Mouse (Mus musculus) hindbrain, embryonic 15.5 days (tissue): ENCODE results near the gene Scamp3. TPM values are rescaled to one million over a fixed set of nuclear protein-coding genes. Genes with fewer than 3 reads are reported as not detected.
"Not testable (repeated sequence)": the region's sequence is repeated elsewhere in the genome, so short reads cannot be mapped to it uniquely, and the experiment has no call there.

Source experiments
- ATAC-seq: fragments of 200-750 bp; cut with Nextera tagmentation; 2 replicates; pipeline ENCODE4 v1.8.0; 2017; ENCODE audit warnings: low read depth, moderate number of reproducible peaks, moderate TSS enrichment; ENCODE audit not compliant: low FRiP score
- H3K27ac ChIP-seq: fragments of 300-500 bp; sonication (generic); replicated peaks from 2 replicates; pipeline ENCODE4 v1.5.1; 2015; ENCODE audit warnings: mild to moderate bottlenecking, inconsistent platforms
- H3K27me3 ChIP-seq: fragments of 300-500 bp; sonication (generic); 2 replicates; pipeline ENCODE4 v1.6.1; 2015; ENCODE audit warnings: control low read depth, inconsistent platforms
- H3K36me3 ChIP-seq: fragments of 300-500 bp; sonication (generic); 2 replicates; pipeline ENCODE4 v1.6.1; 2015; ENCODE audit warnings: control low read depth, inconsistent platforms
- H3K4me1 ChIP-seq: fragments of 300-500 bp; sonication (generic); replicated peaks from 2 replicates; pipeline ENCODE4 v1.6.1; 2015; ENCODE audit warnings: control low read depth, inconsistent platforms
- H3K4me2 ChIP-seq: fragments of 300-500 bp; sonication (generic); 2 replicates; pipeline ENCODE4 v1.6.1; 2015; ENCODE audit warnings: moderate library complexity, mild to moderate bottlenecking, inconsistent platforms
- H3K4me3 ChIP-seq: fragments of 300-500 bp; sonication (generic); 2 replicates; pipeline ENCODE4 v1.5.1; 2015; ENCODE audit warnings: mild to moderate bottlenecking, inconsistent platforms
- H3K9ac ChIP-seq: fragments of 300-500 bp; sonication (generic); 2 replicates; pipeline ENCODE4 v1.6.1; 2015; ENCODE audit warnings: inconsistent platforms
- H3K9me3 ChIP-seq: fragments of 300-500 bp; sonication (generic); 2 replicates; pipeline ENCODE4 v1.6.1; 2016; ENCODE audit warnings: control low read depth, inconsistent platforms
- whole genome bisulfite sequencing: fragments of 180-500 bp; shearing (Covaris S2); methylation state at CpG from one replicate; pipeline ENCODE4 v1.1.7; 2015; 5-methylcytosine and 5-hydroxymethylcytosine counted together
- polyA plus RNA-seq: library from polyadenylated mRNA; unstranded; fragments of >200 nt; fragmentation: Nextera tagmentation; extraction: Ambion mirVana; gene quantifications from 2 replicates; pipeline ENCODE4 v1.2.1, GENCODE M21; 2015

Gene Scamp3
- polyA plus RNA-seq, 1 experiment from 2014 or later, result 158 TPM

- ATAC-seq, result no peak
- 95% methylated on average over 7 of the region's 7 CpGs for WGBS
- Histone ChIP-seq H3K27me3 (no peaks in the 10 kb centered on the region), H3K9me3 (no peaks in the 10 kb centered on the region), H3K4me3 (no peak overlapping the region), H3K9ac (no peak overlapping the region), H3K4me1 (peaks cover 5% of the 10 kb centered on the region), H3K4me2 (no peak overlapping the region), H3K36me3 (peaks cover 48% of the 10 kb centered on the region), H3K27ac (no peak overlapping the region)
Observed at GRCm38 (mm10) chr3:89206079-89206478, 28.8 kb downstream of the Scamp3 start.

GRCm38 (mm10) chr3:89206695-89207094 lies 29.4 kb downstream of the Scamp3 start:
- no peak for ATAC-seq
- WGBS, result 84% methylated on average over 2 of the region's 2 CpGs
- H3K36me3 ChIP-seq, result peaks cover 48% of the 10 kb centered on the region

GRCm38 (mm10) chr3:89208075-89208657 lies 30.9 kb downstream of the Scamp3 start:
- no peak overlapping the region for H3K27ac ChIP-seq
- H3K4me1 ChIP-seq, result peaks cover 25% of the 10 kb centered on the region
- 90% methylated on average over 13 of the region's 13 CpGs for WGBS
- no peaks in the 10 kb centered on the region for H3K9me3 ChIP-seq
- no peaks in the 10 kb centered on the region for H3K27me3 ChIP-seq
- H3K4me2 ChIP-seq, result no peak overlapping the region
- H3K4me3 ChIP-seq, result no peak overlapping the region
- ATAC-seq, result no peak
- no peak overlapping the region for H3K9ac ChIP-seq
- peaks cover 48% of the 10 kb centered on the region for H3K36me3 ChIP-seq

More at GRCm38 (mm10) chr3:89206695-89207094, 29.4 kb downstream of the Scamp3 start:
- no peak overlapping the region for H3K9ac ChIP-seq
- no peak overlapping the region for H3K27ac ChIP-seq
- H3K27me3 ChIP-seq, result no peaks in the 10 kb centered on the region
- no peak overlapping the region for H3K4me3 ChIP-seq
- H3K4me1 ChIP-seq, result peaks cover 11% of the 10 kb centered on the region
- H3K9me3 ChIP-seq, result no peaks in the 10 kb centered on the region
- H3K4me2 ChIP-seq, result no peak overlapping the region

DNA sequence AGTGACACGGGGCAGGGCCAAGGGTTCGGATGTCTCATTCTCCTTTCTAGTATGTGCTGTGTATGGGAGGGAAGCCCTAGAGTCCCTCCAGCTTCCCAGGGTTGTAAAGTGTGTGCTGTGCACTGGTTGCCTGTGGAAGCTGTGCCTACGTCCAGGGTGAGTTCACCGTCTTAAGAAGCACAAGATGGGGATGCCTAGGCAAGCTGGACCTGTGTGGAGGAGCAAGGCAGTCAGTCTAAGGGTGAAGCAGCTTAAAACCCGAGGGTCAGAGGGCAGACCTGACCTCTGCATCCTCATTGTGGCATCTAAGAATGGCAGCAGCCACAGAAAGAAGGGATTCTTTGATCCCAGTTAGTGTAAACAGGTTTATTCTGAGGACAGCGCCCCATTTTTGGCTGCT lies 31.5 kb downstream of the Scamp3 start:
- 90% methylated on average over 6 of the region's 6 CpGs for WGBS

DNA sequence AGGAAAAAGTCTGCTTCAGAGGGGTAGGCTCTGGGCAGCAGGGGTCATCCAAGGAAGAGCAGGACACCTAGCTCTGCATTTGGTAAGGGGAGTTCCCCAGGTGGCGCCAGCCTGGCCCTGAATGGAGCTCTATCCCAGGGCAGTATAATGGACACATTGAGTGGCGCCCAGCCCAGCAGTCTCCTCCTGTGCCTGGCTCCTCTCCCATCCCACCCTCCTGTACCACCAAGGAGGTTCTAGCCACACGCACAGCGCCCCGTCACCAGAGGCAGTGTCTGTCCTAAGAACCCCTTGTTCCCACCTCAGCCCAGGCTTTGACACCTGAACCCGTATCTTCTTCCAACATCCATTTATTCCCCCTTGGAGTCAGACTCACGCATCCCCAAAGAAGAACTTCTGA lies 32.5 kb downstream of the Scamp3 start:
- Histone ChIP-seq H3K27ac (no peak overlapping the region), H3K4me1 (peaks cover 28% of the 10 kb centered on the region), H3K9me3 (no peaks in the 10 kb centered on the region), H3K27me3 (no peaks in the 10 kb centered on the region), H3K4me2 (no peak overlapping the region), H3K36me3 (peaks cover 46% of the 10 kb centered on the region), H3K4me3 (no peak overlapping the region), H3K9ac (no peak overlapping the region)
- WGBS, result 94% methylated on average over 7 of the region's 7 CpGs
- no peak for ATAC-seq

More for the DNA sequence above, 31.5 kb downstream of the Scamp3 start:
- Histone ChIP-seq H3K9ac (no peak overlapping the region), H3K36me3 (peaks cover 48% of the 10 kb centered on the region), H3K27ac (no peak overlapping the region), H3K4me1 (peaks cover 23% of the 10 kb centered on the region), H3K27me3 (no peaks in the 10 kb centered on the region), H3K4me2 (no peak overlapping the region), H3K9me3 (no peaks in the 10 kb centered on the region), H3K4me3 (no peak overlapping the region)
- no peak for ATAC-seq

DNA sequence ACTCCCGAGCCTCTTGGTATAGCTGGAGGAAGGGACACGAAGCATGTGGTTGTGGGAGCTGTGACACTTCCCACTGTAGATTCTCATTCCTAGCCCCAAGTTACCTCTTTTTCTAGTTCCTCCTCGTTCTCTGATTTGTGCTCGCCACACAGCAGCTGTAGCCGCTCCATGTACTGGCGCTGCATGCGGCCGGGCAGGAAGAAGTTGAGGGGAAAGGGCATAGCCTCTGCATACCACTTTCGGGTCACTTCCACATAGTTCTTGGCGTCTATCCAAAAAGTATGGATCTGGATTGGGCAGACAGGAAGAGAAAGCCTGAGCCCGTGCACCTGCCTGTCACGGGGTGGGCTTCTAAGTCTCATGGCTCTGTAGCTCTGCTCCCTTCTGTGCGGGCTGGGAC lies 32.9 kb downstream of the Scamp3 start:
- H3K4me2 ChIP-seq, result no peak overlapping the region
- no peak overlapping the region for H3K4me3 ChIP-seq
- peaks cover 32% of the 10 kb centered on the region for H3K4me1 ChIP-seq
- peaks cover 43% of the 10 kb centered on the region for H3K36me3 ChIP-seq
- no peaks in the 10 kb centered on the region for H3K9me3 ChIP-seq
- no peak overlapping the region for H3K27ac ChIP-seq
- WGBS, result 89% methylated on average over 13 of the region's 13 CpGs
- no peaks in the 10 kb centered on the region for H3K27me3 ChIP-seq
- no peak for ATAC-seq
- no peak overlapping the region for H3K9ac ChIP-seq

DNA sequence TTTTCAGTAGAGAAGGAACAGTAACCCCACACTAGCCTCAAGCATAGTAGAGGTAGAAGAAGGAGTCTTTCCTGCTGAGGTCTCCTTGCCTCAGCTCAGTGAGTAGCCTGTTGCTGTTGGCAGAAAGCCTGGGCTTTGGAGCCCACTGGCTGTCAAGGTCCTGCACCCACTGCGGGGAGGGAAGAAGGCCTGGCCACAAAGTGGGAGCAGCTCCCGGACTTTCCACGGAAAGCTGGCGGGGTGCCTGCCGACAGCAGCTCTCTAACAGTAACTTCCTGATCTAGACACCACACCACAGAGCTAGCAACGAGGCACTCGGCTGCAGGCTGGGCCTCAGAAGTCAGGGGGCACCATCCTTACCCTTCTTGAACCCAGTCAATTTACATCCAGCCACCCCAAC lies 33.5 kb downstream of the Scamp3 start:
- Histone ChIP-seq H3K9me3 (no peaks in the 10 kb centered on the region), H3K4me3 (no peak overlapping the region), H3K4me2 (no peak overlapping the region), H3K9ac (no peak overlapping the region), H3K4me1 (peaks cover 38% of the 10 kb centered on the region), H3K36me3 (peaks cover 43% of the 10 kb centered on the region), H3K27ac (no peak overlapping the region), H3K27me3 (no peaks in the 10 kb centered on the region)
- 80% methylated on average over 7 of the region's 7 CpGs for WGBS
- no peak for ATAC-seq

- WGBS, result under 1% methylated on average over 69 of the region's 69 CpGs
- Histone ChIP-seq H3K9ac (peak overlapping the region; percentile 75), H3K27me3 (no peaks in the 10 kb centered on the region), H3K4me1 (peaks cover 47% of the 10 kb centered on the region), H3K36me3 (peaks cover 12% of the 10 kb centered on the region; the same call in 1 of the 2 replicates), H3K4me3 (peak overlapping the region; percentile 61), H3K4me2 (peak overlapping the region; percentile 88), H3K27ac (peak overlapping the region; percentile 95), H3K9me3 (no peaks in the 10 kb centered on the region)
- ATAC-seq, result peak; percentile 90
Observed at GRCm38 (mm10) chr3:89213803-89214530, 36.7 kb downstream of the Scamp3 start.

GRCm38 (mm10) chr3:89214681-89215411 lies 37.6 kb downstream of the Scamp3 start, which contains the start of gene Thbs3:
Gene Thbs3, plus strand, starts transcription at chr3:89215180.
- no peaks in the 10 kb centered on the region for H3K27me3 ChIP-seq
- H3K4me3 ChIP-seq, result peak within 1 kb of the TSS; percentile 61
- 0 out of 2 replicates have a peak, but pooled peaks have one; percentile 12 for ATAC-seq
- H3K27ac ChIP-seq, result peak within 1 kb of the TSS; percentile 95
- peaks cover 47% of the 10 kb centered on the region for H3K4me1 ChIP-seq
- no peaks in the 10 kb centered on the region for H3K9me3 ChIP-seq
- WGBS, result under 1% methylated on average over 19 of the region's 19 CpGs
- H3K36me3 ChIP-seq, result peaks cover 5% of the 10 kb centered on the region; the same call in 1 of the 2 replicates
- peak within 1 kb of the TSS; percentile 88 for H3K4me2 ChIP-seq
- H3K9ac ChIP-seq, result peak within 1 kb of the TSS; percentile 75

DNA sequence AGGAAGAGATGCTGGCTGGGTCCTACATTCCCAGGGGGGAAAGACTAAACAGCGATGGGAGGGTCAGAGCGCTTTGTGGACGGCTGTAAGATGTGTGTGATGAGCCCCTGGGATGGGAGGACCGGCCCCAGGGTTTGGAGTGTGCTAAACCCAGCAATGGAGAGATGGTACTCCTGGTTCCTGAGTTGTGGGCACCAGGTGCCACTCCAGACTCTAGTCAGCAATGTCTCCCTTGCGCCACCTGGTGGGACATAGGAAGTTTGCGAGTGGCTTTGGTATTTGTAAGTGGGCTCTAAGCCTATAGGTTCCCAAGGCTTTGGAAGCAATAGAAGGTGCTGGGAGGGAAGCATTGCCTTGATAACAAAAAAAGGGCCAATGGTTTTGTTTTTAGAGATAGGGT lies 38.6 kb downstream of the Scamp3 start:
- H3K27me3 ChIP-seq, result no peaks in the 10 kb centered on the region
- ATAC-seq, result peak; percentile 36
- 0% methylated on average over 6 of the region's 6 CpGs for WGBS
- peak overlapping the region; percentile 61 for H3K4me3 ChIP-seq
- peaks cover 49% of the 10 kb centered on the region for H3K4me1 ChIP-seq
- H3K4me2 ChIP-seq, result peak overlapping the region; percentile 88
- no peaks in the 10 kb centered on the region for H3K36me3 ChIP-seq
- H3K9me3 ChIP-seq, result no peaks in the 10 kb centered on the region
- no peak overlapping the region for H3K9ac ChIP-seq
- peak overlapping the region; percentile 95 for H3K27ac ChIP-seq

- Histone ChIP-seq H3K27ac (0 out of 2 replicates have a peak overlapping the region, but pooled peaks have one; percentile 25), H3K4me2 (peak overlapping the region; percentile 88), H3K4me1 (peaks cover 45% of the 10 kb centered on the region)
Observed at GRCm38 (mm10) chr3:89216407-89216806, 39.1 kb downstream of the Scamp3 start.

DNA sequence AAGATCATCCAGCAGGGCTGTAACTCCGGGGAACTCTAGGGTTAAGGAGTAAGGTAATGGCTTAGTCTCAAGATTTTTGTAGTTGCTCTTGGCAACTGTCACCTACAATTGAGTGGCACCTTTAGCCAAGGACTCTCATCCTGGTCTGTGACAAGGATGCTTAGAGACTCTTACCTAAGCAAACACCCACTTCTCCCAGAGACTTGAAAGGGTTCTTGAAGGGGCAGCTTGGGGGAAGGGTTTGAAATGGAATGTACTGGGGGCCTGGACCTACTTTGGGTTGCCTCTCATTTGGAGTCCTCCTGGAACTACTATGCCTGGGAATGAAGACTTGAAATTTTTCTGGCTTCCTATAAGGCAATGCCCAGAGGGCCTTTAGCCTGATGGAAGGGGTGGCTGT lies 41.0 kb downstream of the Scamp3 start:
- no peak for ATAC-seq
- H3K4me3 ChIP-seq, result no peak overlapping the region
- no peak overlapping the region for H3K9ac ChIP-seq
- no peaks in the 10 kb centered on the region for H3K27me3 ChIP-seq
- H3K4me1 ChIP-seq, result peaks cover 27% of the 10 kb centered on the region
- 83% methylated on average over 1 of the region's 1 CpGs for WGBS
- no peaks in the 10 kb centered on the region for H3K36me3 ChIP-seq
- no peak overlapping the region for H3K27ac ChIP-seq
- no peak overlapping the region for H3K4me2 ChIP-seq
- H3K9me3 ChIP-seq, result no peaks in the 10 kb centered on the region

More at GRCm38 (mm10) chr3:89216407-89216806, 39.1 kb downstream of the Scamp3 start:
- not testable (repeated sequence) for H3K9me3 ChIP-seq, H3K9ac ChIP-seq, H3K36me3 ChIP-seq, H3K27me3 ChIP-seq, H3K4me3 ChIP-seq, ATAC-seq
- 67% methylated on average over 7 of the region's 7 CpGs for WGBS
